Mouse (Mus musculus) intestine, postnatal 0 days (tissue): ENCODE measurements around the gene Ksr2. TPM values are rescaled to one million over a fixed set of nuclear protein-coding genes. Genes with fewer than 3 reads are reported as not detected.
A peak's percentile ranks its signal among the peaks of the same experiment; 100 is the strongest.

ENCODE experiments used
- ATAC-seq: fragments of 200-750 bp; cut with Nextera tagmentation; 2 replicates; pipeline ENCODE4 v1.8.0; 2017; ENCODE audit warnings: mild to moderate bottlenecking, moderate TSS enrichment, moderate library complexity
- H3K27ac ChIP-seq: fragments of 300-500 bp; sonication (generic); 2 replicates; pipeline ENCODE4 v1.5.1; 2014; ENCODE audit warnings: mild to moderate bottlenecking, low read depth, low read length, moderate library complexity
- H3K27me3 ChIP-seq: fragments of 300-500 bp; sonication (generic); replicated peaks from 2 replicates; pipeline ENCODE4 v1.6.1; 2014; ENCODE audit warnings: low read length, mixed read lengths; ENCODE audit not compliant: control insufficient read depth, insufficient read depth
- H3K36me3 ChIP-seq: fragments of 300-500 bp; sonication (generic); 2 replicates; pipeline ENCODE4 v1.6.1; 2014; ENCODE audit warnings: mild to moderate bottlenecking, moderate library complexity; ENCODE audit not compliant: control insufficient read depth, insufficient read depth
- H3K4me1 ChIP-seq: fragments of 300-500 bp; sonication (generic); replicated peaks from 2 replicates; pipeline ENCODE4 v1.6.1; 2014; ENCODE audit warnings: antibody characterized with exemption, low read length, mixed read lengths; ENCODE audit not compliant: control insufficient read depth, insufficient read depth
- H3K4me2 ChIP-seq: fragments of 300-500 bp; sonication (generic); replicated peaks from 2 replicates; pipeline ENCODE4 v1.6.1; 2014; ENCODE audit warnings: low read depth, mild to moderate bottlenecking, moderate library complexity
- H3K4me3 ChIP-seq: fragments of 300-500 bp; sonication (generic); 2 replicates; pipeline ENCODE4 v1.5.1; 2014; ENCODE audit warnings: low read depth, low read length
- H3K9ac ChIP-seq: fragments of 300-500 bp; sonication (generic); 2 replicates; pipeline ENCODE4 v1.6.1; 2014; ENCODE audit warnings: mild to moderate bottlenecking, low read depth, low read length
- H3K9me3 ChIP-seq: fragments of 300-500 bp; sonication (generic); 2 replicates; pipeline ENCODE4 v1.6.1; 2016; ENCODE audit warnings: mixed run types; ENCODE audit not compliant: control insufficient read depth
- CTCF ChIP-seq: sonication (generic); IDR thresholded peaks from 2 replicates; pipeline ENCODE4 v1.5.1; 2016; ENCODE audit warnings: low read depth, mild to moderate bottlenecking, control low read depth, antibody characterized with exemption, moderate library complexity
- WGBS: fragments of 180-500 bp; shearing (Covaris S2); extraction: QIAGEN DNeasy Blood & Tissue Kit; methylation state at CpG from one replicate; pipeline ENCODE4 v1.1.7; 2014; 5-methylcytosine and 5-hydroxymethylcytosine counted together
- polyA plus RNA-seq: library from polyadenylated mRNA; unstranded; fragments of >200 nt; fragmentation: Nextera tagmentation; extraction: Ambion mirVana; gene quantifications from 2 replicates; pipeline ENCODE4 v1.2.1, GENCODE M21; 2015

Gene Ksr2
- polyA plus RNA-seq, 1 experiment from 2014 or later = 0.12 TPM

DNA sequence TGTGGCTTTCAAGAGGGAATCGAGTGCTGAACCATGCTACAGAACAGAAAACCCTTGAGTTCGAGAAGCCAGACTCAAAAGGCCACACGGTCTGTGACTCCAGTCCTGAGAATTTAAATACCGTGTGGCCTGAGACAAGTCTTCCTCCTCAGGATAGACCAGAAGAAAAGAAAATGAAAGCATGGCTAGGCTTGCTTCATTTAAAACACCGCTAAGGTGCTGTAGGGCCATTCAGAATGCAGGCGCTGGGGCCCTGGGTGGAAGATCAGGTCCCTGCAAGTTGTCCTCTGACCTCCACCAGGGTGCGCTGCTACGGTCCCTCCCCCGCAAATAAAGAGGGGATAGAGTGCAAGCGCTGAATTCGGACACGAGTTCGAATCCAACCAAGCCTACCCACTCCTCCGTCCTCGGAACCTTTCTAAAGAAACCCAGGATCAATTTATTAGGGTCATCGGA is 25.5 kb upstream of the Ksr2 start:
- Histone ChIP-seq H3K4me2 (peak overlapping the region; percentile 80), H3K27me3 (no peaks in the 10 kb centered on the region), H3K4me3 (peak overlapping the region; percentile 61), H3K36me3 (peaks cover 17% of the 10 kb centered on the region; the same call in 1 of the 2 replicates), H3K27ac (peak overlapping the region; percentile 31), H3K4me1 (peaks cover 4% of the 10 kb centered on the region; the same call in 1 of the 2 replicates), H3K9me3 (0 out of 2 replicates have a peak, but pooled peaks cover 2% of the 10 kb centered on the region), H3K9ac (peak overlapping the region; percentile 58)
- peak; percentile 76 for TF ChIP-seq CTCF
- 6% methylated on average over 16 of the region's 16 CpGs for WGBS
- ATAC-seq = peak; percentile 74

DNA sequence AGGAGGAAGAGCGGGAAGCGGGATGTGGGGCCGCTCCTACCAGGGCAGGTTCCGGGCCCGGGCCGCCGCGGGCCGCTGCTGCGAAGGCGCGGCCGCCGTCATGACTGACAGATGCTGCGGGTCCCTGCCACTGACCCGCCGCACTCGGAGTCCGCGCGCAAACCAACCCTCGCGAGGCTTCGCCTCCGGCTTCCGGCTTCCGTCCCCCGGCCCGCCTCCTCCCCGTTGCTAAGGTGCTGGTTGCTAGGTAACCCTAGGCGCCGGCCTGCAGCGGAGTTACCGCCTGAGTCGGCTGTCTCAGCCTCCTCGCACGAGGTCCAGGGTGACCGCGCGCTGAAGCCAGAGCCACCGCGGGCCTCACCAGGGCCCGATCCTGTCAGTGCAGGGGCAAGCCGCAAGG is 24.9 kb upstream of the Ksr2 start, which contains the start of gene Rfc5:
Gene Rfc5 (minus strand): TSS at position 171 of the 400 bp plus-strand sequence.
- no peak for TF ChIP-seq CTCF
- ATAC-seq = peak; percentile 97

DNA sequence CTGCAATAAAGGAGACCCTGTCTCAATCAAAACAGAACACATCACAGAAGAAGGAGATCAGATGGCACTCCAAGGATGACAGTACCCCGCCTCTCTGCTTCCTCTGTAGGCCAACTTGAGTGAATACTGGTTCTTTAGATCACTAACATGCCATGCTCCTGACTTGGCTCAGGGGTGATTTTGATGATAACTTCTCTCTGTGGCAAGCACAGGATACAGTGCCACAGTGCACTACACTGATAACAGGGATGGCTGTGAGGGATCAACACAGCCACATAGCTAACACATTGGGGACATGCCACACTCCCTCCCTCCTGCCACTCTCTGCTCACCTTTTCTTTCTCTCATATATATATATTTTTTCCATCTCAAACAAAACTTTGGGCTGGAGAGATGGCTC is 22.9 kb upstream of the Ksr2 start:
- no peak overlapping the region for H3K9ac ChIP-seq
- no peaks in the 10 kb centered on the region for H3K36me3 ChIP-seq
- no peak overlapping the region for H3K4me3 ChIP-seq
- WGBS = 95% methylated on average over 1 of the region's 1 CpGs
- H3K4me1 ChIP-seq = peaks cover 4% of the 10 kb centered on the region; the same call in 1 of the 2 replicates
- no peaks in the 10 kb centered on the region for H3K27me3 ChIP-seq
- no peak for TF ChIP-seq CTCF
- H3K9me3 ChIP-seq = 0 out of 2 replicates have a peak, but pooled peaks cover 5% of the 10 kb centered on the region
- ATAC-seq = no peak
- H3K27ac ChIP-seq = no peak overlapping the region
- no peak overlapping the region for H3K4me2 ChIP-seq

More for the DNA sequence above, 24.9 kb upstream of the Ksr2 start, which contains the start of gene Rfc5:
- H3K27ac ChIP-seq = peak within 1 kb of the TSS; percentile 31
- peak within 1 kb of the TSS; percentile 58 for H3K9ac ChIP-seq
- 0% methylated on average over 42 of the region's 44 CpGs for WGBS
- no peaks in the 10 kb centered on the region for H3K27me3 ChIP-seq
- peak within 1 kb of the TSS; percentile 80 for H3K4me2 ChIP-seq
- peak within 1 kb of the TSS; percentile 61 for H3K4me3 ChIP-seq
- peaks cover 4% of the 10 kb centered on the region; the same call in 1 of the 2 replicates for H3K4me1 ChIP-seq
- H3K9me3 ChIP-seq = 0 out of 2 replicates have a peak, but pooled peaks cover 5% of the 10 kb centered on the region
- peaks cover 17% of the 10 kb centered on the region; the same call in 1 of the 2 replicates for H3K36me3 ChIP-seq

DNA sequence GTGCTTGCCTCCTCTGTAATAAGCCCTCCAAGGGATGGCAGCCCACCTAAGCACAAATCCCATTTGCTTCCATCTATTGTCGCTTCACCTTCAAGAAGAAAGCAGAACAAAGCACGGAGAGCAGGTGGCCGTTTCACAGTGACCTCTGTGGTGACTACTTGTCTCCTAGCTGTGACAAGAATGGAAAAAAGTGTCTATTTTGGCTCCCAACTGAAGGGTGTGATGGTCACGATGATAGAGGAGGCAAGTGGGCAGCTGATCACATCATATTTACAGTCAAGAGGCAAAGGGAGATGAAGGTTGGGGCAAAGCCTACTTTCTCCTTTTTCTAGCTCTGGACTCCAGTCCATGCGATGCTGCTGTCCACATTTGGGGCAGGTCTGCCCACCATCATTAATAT is 18.0 kb upstream of the Ksr2 start:
- Histone ChIP-seq H3K9ac (no peak overlapping the region), H3K4me1 (no peaks in the 10 kb centered on the region), H3K9me3 (0 out of 2 replicates have a peak, but pooled peaks cover 5% of the 10 kb centered on the region), H3K27me3 (no peaks in the 10 kb centered on the region), H3K4me2 (no peak overlapping the region), H3K36me3 (no peaks in the 10 kb centered on the region), H3K4me3 (no peak overlapping the region), H3K27ac (no peak overlapping the region)
- no peak for TF ChIP-seq CTCF
- ATAC-seq = no peak
- 82% methylated on average over 5 of the region's 5 CpGs for WGBS

DNA sequence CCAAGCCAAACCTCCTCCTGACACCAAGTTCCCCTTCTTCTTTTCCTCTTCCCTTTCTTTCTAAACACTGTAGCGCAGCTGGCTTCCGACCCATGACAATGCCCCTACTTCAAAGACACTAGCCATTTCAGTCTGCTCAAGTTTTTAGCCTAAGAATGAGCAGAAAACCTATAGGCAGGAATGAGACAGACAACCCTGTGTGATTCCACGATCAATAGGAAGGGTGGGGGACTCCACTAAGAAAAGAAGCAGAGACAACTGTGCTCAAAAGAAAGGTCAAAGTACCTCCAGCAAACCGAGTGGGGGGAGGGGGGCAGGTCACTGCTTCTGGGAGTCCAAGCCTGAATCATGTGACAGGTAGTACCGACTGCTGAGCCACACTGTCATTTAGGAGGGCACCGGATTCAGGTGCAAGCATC is 17.2 kb upstream of the Ksr2 start:
- Histone ChIP-seq H3K4me1 (no peaks in the 10 kb centered on the region), H3K4me3 (no peak overlapping the region), H3K27me3 (no peaks in the 10 kb centered on the region), H3K36me3 (no peaks in the 10 kb centered on the region), H3K4me2 (no peak overlapping the region), H3K9me3 (0 out of 2 replicates have a peak, but pooled peaks cover 5% of the 10 kb centered on the region), H3K9ac (no peak overlapping the region), H3K27ac (no peak overlapping the region)
- ATAC-seq = no peak
- TF ChIP-seq CTCF = no peak
- 58% methylated on average over 6 of the region's 6 CpGs for WGBS

DNA sequence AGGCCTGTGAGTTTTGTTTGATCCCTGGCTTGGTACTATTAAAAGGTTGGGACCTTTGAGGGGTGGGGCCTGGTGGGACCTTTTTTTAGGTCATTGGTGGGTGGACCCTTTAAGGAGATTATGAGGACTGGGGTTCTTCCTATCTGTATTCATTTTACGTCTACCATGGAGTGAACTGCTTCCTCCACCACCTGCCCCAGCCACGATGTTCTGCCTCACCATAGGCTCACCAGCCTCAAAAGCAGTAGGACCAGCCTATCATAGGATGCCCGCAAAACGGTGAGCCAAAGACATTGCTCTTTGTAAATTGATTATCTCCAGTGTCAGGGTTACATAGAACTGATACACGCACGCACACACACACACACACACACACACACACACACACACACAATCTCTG is 16.4 kb upstream of the Ksr2 start:
- no peak overlapping the region for H3K9ac ChIP-seq
- 73% methylated on average over 6 of the region's 6 CpGs for WGBS
- no peak overlapping the region for H3K4me2 ChIP-seq
- no peak for TF ChIP-seq CTCF
- H3K9me3 ChIP-seq = 0 out of 2 replicates have a peak, but pooled peaks cover 5% of the 10 kb centered on the region
- H3K27ac ChIP-seq = no peak overlapping the region
- H3K36me3 ChIP-seq = no peaks in the 10 kb centered on the region
- ATAC-seq = no peak
- no peak overlapping the region for H3K4me3 ChIP-seq
- H3K4me1 ChIP-seq = no peaks in the 10 kb centered on the region
- H3K27me3 ChIP-seq = no peaks in the 10 kb centered on the region
